Mouse (Mus musculus) midbrain, postnatal 0 days (tissue): ENCODE measurements around the gene Nde1. TPM values are rescaled to one million over a fixed set of nuclear protein-coding genes. Genes with fewer than 3 reads are reported as not detected.

Source experiments
- ATAC-seq: fragments of 200-750 bp; cut with Nextera tagmentation; 2 replicates; pipeline ENCODE4 v1.8.0; 2017; ENCODE audit warnings: moderate number of reproducible peaks, mild to moderate bottlenecking, moderate TSS enrichment, moderate library complexity; ENCODE audit not compliant: low FRiP score
- DNase-seq: peaks from one replicate; pipeline ENCODE4 v3.0.0-alpha.2; 2015; ENCODE audit warnings: low spot score
- H3K27ac ChIP-seq: fragments of 300-500 bp; sonication (generic); 2 replicates; pipeline ENCODE4 v1.5.1; 2014; ENCODE audit warnings: low read depth, mild to moderate bottlenecking, low read length, mixed read lengths
- H3K27me3 ChIP-seq: fragments of 300-500 bp; sonication (generic); 2 replicates; pipeline ENCODE4 v1.6.1; 2014; ENCODE audit warnings: low read length, control low read depth, mixed read lengths; ENCODE audit not compliant: insufficient read depth
- H3K36me3 ChIP-seq: fragments of 300-500 bp; sonication (generic); 2 replicates; pipeline ENCODE4 v1.6.1; 2014; ENCODE audit warnings: low read length, control low read depth, mixed read lengths; ENCODE audit not compliant: insufficient read depth
- H3K4me1 ChIP-seq: fragments of 300-500 bp; sonication (generic); 2 replicates; pipeline ENCODE4 v1.6.1; 2014; ENCODE audit warnings: mild to moderate bottlenecking, control low read depth, antibody characterized with exemption, low read length, mixed read lengths; ENCODE audit not compliant: insufficient read depth
- H3K4me2 ChIP-seq: fragments of 300-500 bp; sonication (generic); 2 replicates; pipeline ENCODE4 v1.6.1; 2014; ENCODE audit warnings: low read depth, mild to moderate bottlenecking, low read length, mixed read lengths; ENCODE audit not compliant: poor library complexity, severe bottlenecking
- H3K4me3 ChIP-seq: fragments of 300-500 bp; sonication (generic); 2 replicates; pipeline ENCODE4 v1.5.1; 2014; ENCODE audit warnings: low read depth, mild to moderate bottlenecking, low read length, moderate library complexity
- H3K9ac ChIP-seq: fragments of 300-500 bp; sonication (generic); replicated peaks from 2 replicates; pipeline ENCODE4 v1.6.1; 2014; ENCODE audit warnings: mild to moderate bottlenecking, low read length, moderate library complexity, mixed read lengths; ENCODE audit not compliant: poor library complexity, severe bottlenecking
- H3K9me3 ChIP-seq: fragments of 300-500 bp; sonication (generic); 2 replicates; pipeline ENCODE4 v1.6.1; 2016; ENCODE audit warnings: low read length, control low read depth
- CTCF ChIP-seq: IDR thresholded peaks from 2 replicates; pipeline ENCODE4 v1.5.1; 2016; ENCODE audit warnings: antibody characterized with exemption, mild to moderate bottlenecking
- WGBS: fragments of 180-500 bp; shearing (Covaris S2); extraction: QIAGEN DNeasy Blood & Tissue Kit; methylation state at CpG from one replicate; pipeline ENCODE4 v1.1.7; 2014; 5-methylcytosine and 5-hydroxymethylcytosine counted together
- polyA plus RNA-seq: library from polyadenylated mRNA; unstranded; fragments of >200 nt; fragmentation: Nextera tagmentation; extraction: Ambion mirVana; gene quantifications from 2 replicates; pipeline ENCODE4 v1.2.1, GENCODE M21; 2015
- total RNA-seq: library from RNA; depleted of rRNA; stranded (reverse); fragments of >200 nt; gene quantifications from 2 replicates; pipeline ENCODE4 v1.2.3, GENCODE M21; 2014

Nde1 gene
- total and polyA plus RNA-seq, 2 experiments from 2014 or later: 10.7 to 14.6 TPM

- DNase-seq (no peak), ATAC-seq (no peak)
- Histone ChIP-seq H3K4me1 (peaks cover 4% of the 10 kb centered on the region; the same call in 1 of the 2 replicates), H3K9ac (no peak overlapping the region), H3K27ac (no peak overlapping the region), H3K36me3 (peaks cover 12% of the 10 kb centered on the region), H3K27me3 (no peaks in the 10 kb centered on the region), H3K4me2 (no peak overlapping the region), H3K4me3 (no peak overlapping the region), H3K9me3 (no peaks in the 10 kb centered on the region)
- TF ChIP-seq CTCF: no peak
- WGBS: 95% methylated on average over 6 of the region's 6 CpGs
Measured at GRCm38 (mm10) chr16:14156312-14156711, 6.8 kb upstream of the Nde1 start.

- WGBS: 9% methylated on average over 7 of the region's 7 CpGs
- DNase-seq (no peak), ATAC-seq (no peak)
- TF ChIP-seq CTCF: 0 out of 2 replicates have a peak, but pooled peaks have one; percentile 13
- peak overlapping the region; percentile 76 for H3K9ac ChIP-seq
- H3K27me3 ChIP-seq: no peaks in the 10 kb centered on the region
- no peaks in the 10 kb centered on the region for H3K9me3 ChIP-seq
- H3K27ac ChIP-seq: peak overlapping the region; percentile 96
- H3K4me2 ChIP-seq: peak overlapping the region; percentile 73
- no peaks in the 10 kb centered on the region for H3K36me3 ChIP-seq
- H3K4me3 ChIP-seq: peak overlapping the region; percentile 71
- peaks cover 4% of the 10 kb centered on the region; the same call in 1 of the 2 replicates for H3K4me1 ChIP-seq
Measured at GRCm38 (mm10) chr16:14158536-14158935, 4.5 kb upstream of the Nde1 start.

GRCm38 (mm10) chr16:14158936-14159745 is 3.9 kb upstream of the Nde1 start:
- peaks cover 4% of the 10 kb centered on the region; the same call in 1 of the 2 replicates for H3K4me1 ChIP-seq
- no peaks in the 10 kb centered on the region for H3K36me3 ChIP-seq
- peak overlapping the region; percentile 96 for H3K27ac ChIP-seq
- H3K9me3 ChIP-seq: no peaks in the 10 kb centered on the region
- under 1% methylated on average over 47 of the region's 58 CpGs for WGBS
- peak overlapping the region; percentile 73 for H3K4me2 ChIP-seq
- no peaks in the 10 kb centered on the region for H3K27me3 ChIP-seq
- DNase-seq (peak; percentile 99), ATAC-seq (peak; percentile 98)
- H3K4me3 ChIP-seq: peak overlapping the region; percentile 71
- peak overlapping the region; percentile 76 for H3K9ac ChIP-seq
- peak; percentile 33; the same call in 1 of the 2 replicates for TF ChIP-seq CTCF

- DNase-seq (peak; percentile 92), ATAC-seq (peak; percentile 53)
- Histone ChIP-seq H3K9ac (peak overlapping the region; percentile 76), H3K4me2 (peak overlapping the region; percentile 54), H3K4me3 (peak overlapping the region; percentile 71), H3K36me3 (no peaks in the 10 kb centered on the region), H3K4me1 (peaks cover 4% of the 10 kb centered on the region; the same call in 1 of the 2 replicates), H3K27me3 (no peaks in the 10 kb centered on the region), H3K27ac (peak overlapping the region; percentile 96), H3K9me3 (no peaks in the 10 kb centered on the region)
- under 1% methylated on average over 10 of the region's 10 CpGs for WGBS
- peak; percentile 95 for TF ChIP-seq CTCF
Measured at GRCm38 (mm10) chr16:14159746-14160131, 3.3 kb upstream of the Nde1 start.

- H3K27me3 ChIP-seq: no peaks in the 10 kb centered on the region
- peaks cover 4% of the 10 kb centered on the region; the same call in 1 of the 2 replicates for H3K4me1 ChIP-seq
- ATAC-seq: no peak
- H3K9me3 ChIP-seq: no peaks in the 10 kb centered on the region
- 71% methylated on average over 1 of the region's 1 CpGs for WGBS
- no peak overlapping the region for H3K4me3 ChIP-seq
- no peak overlapping the region for H3K27ac ChIP-seq
- no peak for TF ChIP-seq CTCF
- no peak for DNase-seq
- no peak overlapping the region for H3K9ac ChIP-seq
- no peak overlapping the region for H3K4me2 ChIP-seq
- no peaks in the 10 kb centered on the region for H3K36me3 ChIP-seq
Measured at GRCm38 (mm10) chr16:14160941-14161340, 2.1 kb upstream of the Nde1 start.

GRCm38 (mm10) chr16:14163731-14164130 is 656 bp downstream of the Nde1 start:
- Histone ChIP-seq H3K36me3 (no peaks in the 10 kb centered on the region), H3K4me1 (no peaks in the 10 kb centered on the region; the same call in 1 of the 2 replicates), H3K4me3 (peak overlapping the region; percentile 61), H3K9ac (peak overlapping the region; percentile 56), H3K4me2 (peak overlapping the region; percentile 95), H3K27ac (no peak overlapping the region), H3K27me3 (no peaks in the 10 kb centered on the region), H3K9me3 (no peaks in the 10 kb centered on the region)
- ATAC-seq (no peak), DNase-seq (no peak)
- TF ChIP-seq CTCF: no peak
- WGBS: 3% methylated on average over 10 of the region's 10 CpGs
